Mouse (Mus musculus): ENCODE measurements around the gene Npepl1.

Gene Npepl1

GRCm38 (mm10) chr2:174109991-174110782 is at the start of gene Npepl1:
Npepl1 (plus strand) TSS chr2:174110349.
- peak; percentile 31 for DNase-seq (ENCODE audit: low spot score)

- DNase-seq (ENCODE audit: low spot score), result no peak
Measured at GRCm38 (mm10) chr2:174061219-174061618, 48.9 kb upstream of the Npepl1 start.

- no peak for DNase-seq (ENCODE audit: low spot score)
Measured at GRCm38 (mm10) chr2:174063074-174063473, 47.1 kb upstream of the Npepl1 start.

GRCm38 (mm10) chr2:174063527-174064211 is 46.5 kb upstream of the Npepl1 start:
- no peak for DNase-seq (ENCODE audit: low spot score)

- no peak for DNase-seq (ENCODE audit: low spot score)
Measured at GRCm38 (mm10) chr2:174067793-174068419, 42.2 kb upstream of the Npepl1 start.

- no peak for DNase-seq (ENCODE audit: low spot score)
Measured at GRCm38 (mm10) chr2:174069532-174070049, 40.6 kb upstream of the Npepl1 start.

- no peak for DNase-seq (ENCODE audit: low spot score)
Measured at GRCm38 (mm10) chr2:174071406-174071805, 38.7 kb upstream of the Npepl1 start.

GRCm38 (mm10) chr2:174073156-174073790 is 36.9 kb upstream of the Npepl1 start:
- no peak for DNase-seq (ENCODE audit: low spot score)

GRCm38 (mm10) chr2:174074621-174075020 is 35.5 kb upstream of the Npepl1 start:
- no peak for DNase-seq (ENCODE audit: low spot score)

GRCm38 (mm10) chr2:174075072-174075570 is 35.0 kb upstream of the Npepl1 start:
- no peak for DNase-seq (ENCODE audit: low spot score)

- peak; percentile 83 for DNase-seq (ENCODE audit: low spot score)
Measured at GRCm38 (mm10) chr2:174075673-174076432, 34.3 kb upstream of the Npepl1 start, which contains the start of gene Stx16. Stx16 (plus strand) TSS chr2:174076308.

- no peak for DNase-seq (ENCODE audit: low spot score)
Measured at GRCm38 (mm10) chr2:174076433-174076824, 33.7 kb upstream of the Npepl1 start.

GRCm38 (mm10) chr2:174077004-174077695 is 33.0 kb upstream of the Npepl1 start:
- peak; percentile 52 for DNase-seq (ENCODE audit: low spot score)

GRCm38 (mm10) chr2:174077776-174078338 is 32.3 kb upstream of the Npepl1 start:
- no peak for DNase-seq (ENCODE audit: low spot score)

GRCm38 (mm10) chr2:174081833-174082232 is 28.3 kb upstream of the Npepl1 start:
- no peak for DNase-seq (ENCODE audit: low spot score)

GRCm38 (mm10) chr2:174082380-174082918 is 27.7 kb upstream of the Npepl1 start:
- DNase-seq (ENCODE audit: low spot score), result no peak

GRCm38 (mm10) chr2:174095086-174095485 is 15.1 kb upstream of the Npepl1 start:
- no peak for DNase-seq (ENCODE audit: low spot score)

GRCm38 (mm10) chr2:174102399-174102798 is 7.8 kb upstream of the Npepl1 start:
- no peak for DNase-seq (ENCODE audit: low spot score)

- no peak for DNase-seq (ENCODE audit: low spot score)
Measured at GRCm38 (mm10) chr2:174103527-174103926, 6.6 kb upstream of the Npepl1 start.

- no peak for DNase-seq (ENCODE audit: low spot score)
Measured at GRCm38 (mm10) chr2:174107375-174107774, 2.8 kb upstream of the Npepl1 start.

Measured in c-Kit-positive CD71-positive TER-119-positive erythroid progenitor cells, embryonic 14.5 days (primary cell).